Comparison of ENCODE assay signal across 8 mouse cellular contexts in the genomic region with DNA sequence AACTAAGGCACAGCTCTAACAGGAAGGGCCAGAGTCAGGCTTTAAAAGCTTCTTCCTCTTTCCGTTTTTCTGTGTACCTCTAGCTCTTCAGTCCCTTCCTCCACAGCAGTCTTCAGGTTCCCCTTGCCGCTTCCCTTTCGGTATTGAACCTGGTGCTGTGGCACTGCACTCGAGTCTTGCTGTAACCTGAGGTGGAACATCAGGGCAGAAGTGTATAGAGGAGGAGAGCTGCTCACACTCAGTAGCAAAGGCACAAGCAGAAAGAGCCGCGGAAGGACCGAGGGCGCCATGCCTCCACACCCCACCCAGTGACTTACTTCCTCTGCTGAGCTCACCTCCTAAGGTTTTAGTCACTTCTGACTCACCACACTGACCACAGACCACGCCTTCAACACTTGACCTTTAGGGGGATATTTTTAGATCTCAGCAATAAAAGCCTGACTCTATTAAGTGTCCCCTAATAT. TPM values are rescaled to one million over a fixed set of nuclear protein-coding genes. Genes with fewer than 3 reads are reported as not detected.
DNase-seq lines count a peak whose midpoint lies in the region; ATAC-seq and TF ChIP-seq lines count a peak whose summit lies in the region.

A gene (minus strand): TSS at position 321 of the 464 bp plus-strand sequence.

- H3K4me3 ChIP-seq in kidney, embryonic 14.5 days (ENCODE audit: low read length): no peak within 1 kb of the TSS
- peak within 1 kb of the TSS; percentile 82 for H3K4me3 ChIP-seq in bone marrow, adult 2 months (replicated peaks; ENCODE audit: control insufficient read depth, low read depth, low read length)
- H3K4me3 ChIP-seq in heart, embryonic 14.5 days (ENCODE audit: control insufficient read depth in 1 of 2, insufficient read depth in 1 of 2, low read depth in 1 of 2, low read length in 2 of 2): no peak within 1 kb of the TSS
- no peak within 1 kb of the TSS for H3K4me3 ChIP-seq in stomach, embryonic 15.5 days (replicated peaks)

- no peak within 1 kb of the TSS for H3K4me2 ChIP-seq in kidney, embryonic 14.5 days (replicated peaks; ENCODE audit: low read depth, low read length)
- no peak within 1 kb of the TSS for H3K4me2 ChIP-seq in heart, embryonic 14.5 days (ENCODE audit: low read length)
- H3K4me2 ChIP-seq in stomach, embryonic 15.5 days: no peak within 1 kb of the TSS

- no peaks in the 10 kb centered on the region for H3K27me3 ChIP-seq in kidney, embryonic 14.5 days (ENCODE audit: control insufficient read depth, insufficient read depth, low read length)
- H3K27me3 ChIP-seq in heart, embryonic 14.5 days (ENCODE audit: control insufficient read depth, insufficient read depth, low read length): no peaks in the 10 kb centered on the region
- H3K27me3 ChIP-seq in stomach, embryonic 15.5 days (replicated peaks): no peaks in the 10 kb centered on the region

- H3K27ac ChIP-seq in kidney, embryonic 14.5 days (ENCODE audit: low read depth, low read length): no peak within 1 kb of the TSS
- peak within 1 kb of the TSS; percentile 99 for H3K27ac ChIP-seq in bone marrow, adult 2 months (ENCODE audit: control insufficient read depth, insufficient read depth, low read depth, low read length, poor library complexity)
- no peak within 1 kb of the TSS for H3K27ac ChIP-seq in heart, embryonic 14.5 days (replicated peaks in 1 of 2; ENCODE audit: control insufficient read depth in 1 of 2, insufficient read depth in 1 of 2, low read depth in 2 of 2, low read length in 2 of 2)
- H3K27ac ChIP-seq in stomach, embryonic 15.5 days: 0 out of 2 replicates have a peak within 1 kb of the TSS, but pooled peaks have one; percentile 10

- TF ChIP-seq POLR2A in bone marrow, adult 2 months (IDR thresholded peaks at IDR 0.05; ENCODE audit: borderline replicate concordance, control insufficient read depth, low read depth, low read length): peak; percentile 17; the same call in 1 of the 2 replicates

- no peaks in the 10 kb centered on the region for H3K4me1 ChIP-seq in kidney, embryonic 14.5 days (ENCODE audit: control insufficient read depth, insufficient read depth, low read length)
- peaks cover 1% of the 10 kb centered on the region; the same call in 1 of the 2 replicates for H3K4me1 ChIP-seq in bone marrow, adult 2 months (ENCODE audit: control insufficient read depth, insufficient read depth, low read length)
- peaks cover 6 to 11% of the 10 kb centered on the region in 2 experiments; a peak in 3 of 4 replicates for H3K4me1 ChIP-seq in heart, embryonic 14.5 days (ENCODE audit: control insufficient read depth in 2 of 2, insufficient read depth in 2 of 2, low read length in 2 of 2)
- 0 out of 2 replicates have a peak, but pooled peaks cover 3% of the 10 kb centered on the region for H3K4me1 ChIP-seq in stomach, embryonic 15.5 days

- no peaks in the 10 kb centered on the region for H3K9me3 ChIP-seq in kidney, embryonic 14.5 days (ENCODE audit: control insufficient read depth, low read length)
- H3K9me3 ChIP-seq in heart, embryonic 14.5 days (ENCODE audit: control insufficient read depth, low read length): 0 out of 2 replicates have a peak, but pooled peaks cover 3% of the 10 kb centered on the region
- H3K9me3 ChIP-seq in stomach, embryonic 15.5 days: no peaks in the 10 kb centered on the region

- DNase-seq in kidney, postnatal 14 days: no peak
- no peak for DNase-seq in left cerebral cortex, postnatal 4 days
- no peak for DNase-seq in embryo, embryonic 11 days

- intact Hi-C loops in left cerebral cortex, postnatal 4 days (cut with DNase I): no loop called here

- no peak for ATAC-seq in kidney, embryonic 14.5 days (ENCODE audit: low FRiP score, low TSS enrichment)
- no peak for ATAC-seq in heart, embryonic 14.5 days (ENCODE audit: insufficient number of reproducible peaks, insufficient read depth, low FRiP score, low read depth)
- ATAC-seq in megakaryocyte-erythroid progenitor cell, adult 5-6 weeks (replicated peaks; ENCODE audit: low FRiP score, low TSS enrichment, poor library complexity, severe bottlenecking): peak; percentile 67
- ATAC-seq in stomach, embryonic 15.5 days (ENCODE audit: insufficient read depth, low FRiP score, low read depth): no peak

- no peak for TF ChIP-seq CTCF in bone marrow, adult 2 months (IDR thresholded peaks at IDR 0.05; ENCODE audit: control insufficient read depth, insufficient read depth, low read length)

- WGBS in kidney, embryonic 14.5 days: 88% methylated on average over 9 of the region's 9 CpGs
- WGBS in bone marrow, adult 2 months: 2% methylated on average over 9 of the region's 9 CpGs
- WGBS in heart, embryonic 14.5 days: 72% methylated on average over 9 of the region's 9 CpGs
- 75% methylated on average over 9 of the region's 9 CpGs for WGBS in stomach, embryonic 15.5 days

- no peak within 1 kb of the TSS for H3K9ac ChIP-seq in kidney, embryonic 14.5 days (ENCODE audit: low read depth, low read length)
- no peak within 1 kb of the TSS for H3K9ac ChIP-seq in heart, embryonic 14.5 days (ENCODE audit: low read length)
- no peak within 1 kb of the TSS for H3K9ac ChIP-seq in stomach, embryonic 15.5 days

- H3K36me3 ChIP-seq in kidney, embryonic 14.5 days (ENCODE audit: control insufficient read depth, insufficient read depth, low read length): no peaks in the 10 kb centered on the region
- H3K36me3 ChIP-seq in heart, embryonic 14.5 days (ENCODE audit: control insufficient read depth, insufficient read depth, low read length): no peaks in the 10 kb centered on the region
- no peaks in the 10 kb centered on the region for H3K36me3 ChIP-seq in stomach, embryonic 15.5 days

RNA-seq across cellular contexts. Expression of the gene that starts here (rescaled TPM):
- polyA plus RNA-seq in kidney, embryonic 14.5 days (2014; fragmentation: Nextera tagmentation; extraction: Ambion mirVana): 12.7 and 18.9 TPM in 2 replicates
- polyA plus RNA-seq in bone marrow, adult 2 months (2011; ENCODE audit: insufficient read depth, insufficient read length, low replicate concordance, missing spikeins): 1.0 and 2.1 TPM in 2 replicates
- 21.8 and 25.3 TPM in 2 replicates for polyA plus RNA-seq in heart, embryonic 14.5 days (2014; fragmentation: Nextera tagmentation; extraction: Ambion mirVana)
- 10 to 100 TPM; 84.2 to 92.2 TPM for total RNA-seq in left cerebral cortex, postnatal 4 days (2021)
- total RNA-seq in megakaryocyte-erythroid progenitor cell, adult 5-6 weeks (2014; fragmentation: Nextera tagmentation): 0.11 TPM in 1 of 2 replicates, not detected in the other
- 0.23 and 0.57 TPM in 2 replicates for total RNA-seq in megakaryocyte-erythroid progenitor cell, adult 5-6 weeks (2017)
- 18.1 and 18.8 TPM in 2 replicates for polyA plus RNA-seq in stomach, embryonic 15.5 days (2015; fragmentation: Nextera tagmentation; extraction: Ambion mirVana)

Comparison
In these comparisons a context has a peak if more than half of its experiments do, and no peak if none do; other contexts are left out.
1. RNA of the gene that starts here (total RNA-seq): 84.2 to 92.2 TPM in left cerebral cortex, postnatal 4 days; 0.11 to 0.57 TPM in megakaryocyte-erythroid progenitor cell, adult 5-6 weeks; every median in the first group is over 10 times any median in the second.
2. Peak in ATAC-seq in megakaryocyte-erythroid progenitor cell, adult 5-6 weeks; RNA of the gene not detected or under 1 TPM.
3. H3K27ac ChIP-seq: peak in bone marrow, adult 2 months (single experiment) and stomach, embryonic 15.5 days (single experiment); none in kidney, embryonic 14.5 days (single experiment) and heart, embryonic 14.5 days (0 of 2).